Mouse (Mus musculus): ENCODE measurements around the gene Emilin2. TPM values are rescaled to one million over a fixed set of nuclear protein-coding genes. Genes with fewer than 3 reads are reported as not detected.
"Not testable (repeated sequence)": the region's sequence is repeated elsewhere in the genome, so short reads cannot be mapped to it uniquely, and the experiment has no call there.

Emilin2 gene
- polyA plus RNA-seq, 1 experiment, result 2.6 TPM

DNA sequence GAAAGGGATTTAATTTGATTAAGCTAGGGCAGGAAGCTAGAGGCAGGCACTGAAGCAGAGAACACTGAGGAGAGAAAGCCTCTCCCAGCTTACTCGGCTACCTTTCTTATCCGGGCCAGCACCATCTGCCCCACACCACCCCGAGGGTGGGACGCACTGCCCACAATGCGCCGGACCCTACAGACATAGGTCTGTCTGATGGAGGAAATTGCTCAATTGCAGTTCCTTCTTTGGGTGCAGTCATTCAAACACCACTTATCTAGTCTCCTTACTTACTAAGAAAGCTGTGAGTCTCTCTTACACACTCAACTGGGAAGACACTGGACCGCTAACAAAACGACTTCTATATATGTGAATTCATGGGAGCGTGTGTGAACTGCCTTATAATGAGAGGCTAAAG is 25.8 kb upstream of the Emilin2 start:
- Histone ChIP-seq H3K27me3 (ENCODE audit: control insufficient read depth, insufficient read depth, low read length, poor library complexity, severe bottlenecking) (no peaks in the 10 kb centered on the region), H3K9ac (ENCODE audit: low read depth, poor library complexity, severe bottlenecking) (no peak overlapping the region), H3K4me3 (ENCODE audit: low read depth, low read length) (no peak overlapping the region), H3K4me1 (ENCODE audit: control insufficient read depth, insufficient read depth, low read length) (no peaks in the 10 kb centered on the region), H3K36me3 (ENCODE audit: control insufficient read depth, insufficient read depth, low read length, poor library complexity, severe bottlenecking) (no peaks in the 10 kb centered on the region), H3K27ac (ENCODE audit: insufficient read depth, low read length) (no peak overlapping the region), H3K9me3 (replicated peaks; ENCODE audit: control insufficient read depth, insufficient read depth, low read length, poor library complexity, severe bottlenecking) (no peaks in the 10 kb centered on the region)
- no peak for TF ChIP-seq EP300 (IDR thresholded peaks at IDR 0.05; ENCODE audit: insufficient read depth, low read depth, low read length)
- no peak for TF ChIP-seq POLR2A (IDR thresholded peaks at IDR 0.05; ENCODE audit: insufficient read depth, low read length)
- TF ChIP-seq CTCF (IDR thresholded peaks at IDR 0.05; ENCODE audit: low read depth, low read length), result no peak

DNA sequence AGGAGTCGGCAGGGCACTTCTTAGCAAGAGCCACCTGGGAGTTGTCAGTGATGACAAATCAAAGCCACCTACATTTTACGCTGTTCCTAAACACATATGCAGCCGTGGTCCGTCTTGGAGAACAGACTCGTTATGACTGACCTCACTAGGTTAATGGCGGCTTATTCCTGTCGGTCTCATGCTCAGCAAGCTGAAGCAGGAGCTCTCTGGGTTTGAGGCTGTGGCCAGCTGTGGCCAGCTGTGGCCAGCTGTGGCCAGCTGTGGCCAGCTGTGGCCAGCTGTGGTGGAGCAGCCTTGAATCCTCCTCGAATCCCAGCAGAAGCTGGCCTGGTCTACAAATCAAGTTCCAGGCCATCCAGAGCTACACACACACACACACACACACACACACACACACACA is 24.6 kb upstream of the Emilin2 start:
- H3K27ac ChIP-seq (ENCODE audit: insufficient read depth, low read length), result no peak overlapping the region
- H3K4me1 ChIP-seq (ENCODE audit: control insufficient read depth, insufficient read depth, low read length), result no peaks in the 10 kb centered on the region
- H3K27me3 ChIP-seq (ENCODE audit: control insufficient read depth, insufficient read depth, low read length, poor library complexity, severe bottlenecking), result no peaks in the 10 kb centered on the region; the same call in 1 of the 2 replicates
- no peaks in the 10 kb centered on the region for H3K36me3 ChIP-seq (ENCODE audit: control insufficient read depth, insufficient read depth, low read length, poor library complexity, severe bottlenecking)
- TF ChIP-seq POLR2A (IDR thresholded peaks at IDR 0.05; ENCODE audit: insufficient read depth, low read length) (no peak), CTCF (IDR thresholded peaks at IDR 0.05; ENCODE audit: low read depth, low read length) (no peak), EP300 (IDR thresholded peaks at IDR 0.05; ENCODE audit: insufficient read depth, low read depth, low read length) (no peak)
- no peak overlapping the region for H3K9ac ChIP-seq (ENCODE audit: low read depth, poor library complexity, severe bottlenecking)
- no peaks in the 10 kb centered on the region for H3K9me3 ChIP-seq (replicated peaks; ENCODE audit: control insufficient read depth, insufficient read depth, low read length, poor library complexity, severe bottlenecking)
- H3K4me3 ChIP-seq (ENCODE audit: low read depth, low read length), result no peak overlapping the region

DNA sequence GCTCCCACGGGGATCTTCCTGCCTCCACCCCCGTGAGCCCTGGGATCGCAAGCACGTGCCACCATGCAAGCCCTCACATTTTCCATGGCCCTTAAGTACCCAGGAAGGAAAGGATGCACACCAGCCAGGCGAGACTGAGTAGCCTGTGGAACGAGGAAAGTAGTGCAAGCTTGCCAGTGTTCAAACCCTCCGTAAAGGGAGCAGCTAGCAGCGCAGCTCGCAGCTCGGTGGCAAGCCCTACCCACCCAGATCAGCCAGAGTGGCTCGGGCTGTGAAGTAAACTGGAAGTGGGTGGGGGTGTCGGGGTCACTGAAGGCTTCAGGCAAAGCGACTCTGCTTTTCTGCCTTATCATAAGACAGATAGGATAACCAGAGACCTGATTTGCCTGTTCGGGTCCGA is 20.5 kb upstream of the Emilin2 start:
- Histone ChIP-seq H3K9me3 (replicated peaks; ENCODE audit: control insufficient read depth, insufficient read depth, low read length, poor library complexity, severe bottlenecking) (no peaks in the 10 kb centered on the region), H3K36me3 (ENCODE audit: control insufficient read depth, insufficient read depth, low read length, poor library complexity, severe bottlenecking) (no peaks in the 10 kb centered on the region), H3K9ac (ENCODE audit: low read depth, poor library complexity, severe bottlenecking) (no peak overlapping the region), H3K27me3 (ENCODE audit: control insufficient read depth, insufficient read depth, low read length, poor library complexity, severe bottlenecking) (no peaks in the 10 kb centered on the region; the same call in 1 of the 2 replicates), H3K4me3 (ENCODE audit: low read depth, low read length) (no peak overlapping the region), H3K27ac (ENCODE audit: insufficient read depth, low read length) (no peak overlapping the region), H3K4me1 (ENCODE audit: control insufficient read depth, insufficient read depth, low read length) (no peaks in the 10 kb centered on the region)
- no peak for TF ChIP-seq CTCF (IDR thresholded peaks at IDR 0.05; ENCODE audit: low read depth, low read length)
- no peak for TF ChIP-seq POLR2A (IDR thresholded peaks at IDR 0.05; ENCODE audit: insufficient read depth, low read length)

DNA sequence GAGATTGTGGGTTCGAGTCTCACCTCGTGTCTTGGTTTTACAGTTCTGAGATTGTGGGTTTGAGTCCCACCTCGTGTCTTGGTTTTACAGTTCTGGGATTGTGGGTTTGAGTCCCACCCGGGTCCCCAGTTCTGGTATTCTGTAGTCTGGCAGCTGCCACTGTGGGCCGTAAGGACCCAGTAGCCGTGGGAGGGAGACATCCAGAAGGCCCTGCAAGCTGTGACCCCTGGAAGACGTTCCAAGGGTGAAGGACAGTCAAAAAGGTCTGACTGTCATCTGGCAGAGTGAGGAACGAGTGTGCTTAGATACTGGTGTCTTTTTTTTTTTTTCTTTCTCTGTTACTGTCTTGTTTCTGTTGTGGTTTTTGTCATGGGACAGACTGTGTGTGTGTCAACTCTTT is 9.0 kb upstream of the Emilin2 start:
- H3K27me3 ChIP-seq (ENCODE audit: control insufficient read depth, insufficient read depth, low read length, poor library complexity, severe bottlenecking); H3K9me3 ChIP-seq (replicated peaks; ENCODE audit: control insufficient read depth, insufficient read depth, low read length, poor library complexity, severe bottlenecking); H3K36me3 ChIP-seq (ENCODE audit: control insufficient read depth, insufficient read depth, low read length, poor library complexity, severe bottlenecking); H3K27ac ChIP-seq (ENCODE audit: insufficient read depth, low read length); H3K9ac ChIP-seq (ENCODE audit: low read depth, poor library complexity, severe bottlenecking); H3K4me3 ChIP-seq (ENCODE audit: low read depth, low read length); H3K4me1 ChIP-seq (ENCODE audit: control insufficient read depth, insufficient read depth, low read length): not testable (repeated sequence)

DNA sequence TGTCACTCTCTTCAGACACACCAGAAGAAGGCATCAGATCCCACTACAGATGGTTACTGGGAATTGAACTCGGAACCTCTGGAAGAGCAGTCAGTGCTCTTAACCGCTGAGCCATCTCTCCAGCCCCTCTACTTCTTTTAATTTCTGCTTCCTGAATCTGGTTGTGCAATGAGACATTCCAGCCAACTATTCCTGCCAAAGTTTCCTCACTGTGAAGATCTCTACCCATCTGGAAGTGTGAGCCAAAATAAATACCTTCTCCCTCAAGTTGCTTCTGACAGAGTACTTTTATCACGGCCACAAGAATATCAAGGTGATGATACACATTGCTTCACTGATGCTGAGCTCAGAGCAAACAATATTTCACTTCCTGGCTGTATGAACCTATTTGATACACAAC is 7.6 kb upstream of the Emilin2 start:
- no peaks in the 10 kb centered on the region for H3K36me3 ChIP-seq (ENCODE audit: control insufficient read depth, insufficient read depth, low read length, poor library complexity, severe bottlenecking)
- H3K9ac ChIP-seq (ENCODE audit: low read depth, poor library complexity, severe bottlenecking), result no peak overlapping the region
- no peak overlapping the region for H3K27ac ChIP-seq (ENCODE audit: insufficient read depth, low read length)
- H3K9me3 ChIP-seq (replicated peaks; ENCODE audit: control insufficient read depth, insufficient read depth, low read length, poor library complexity, severe bottlenecking), result no peaks in the 10 kb centered on the region
- no peaks in the 10 kb centered on the region for H3K4me1 ChIP-seq (ENCODE audit: control insufficient read depth, insufficient read depth, low read length)
- no peak overlapping the region for H3K4me3 ChIP-seq (ENCODE audit: low read depth, low read length)
- H3K27me3 ChIP-seq (ENCODE audit: control insufficient read depth, insufficient read depth, low read length, poor library complexity, severe bottlenecking), result no peaks in the 10 kb centered on the region
- TF ChIP-seq POLR2A (IDR thresholded peaks at IDR 0.05; ENCODE audit: insufficient read depth, low read length) (no peak), EP300 (IDR thresholded peaks at IDR 0.05; ENCODE audit: insufficient read depth, low read depth, low read length) (no peak), CTCF (IDR thresholded peaks at IDR 0.05; ENCODE audit: low read depth, low read length) (no peak)

DNA sequence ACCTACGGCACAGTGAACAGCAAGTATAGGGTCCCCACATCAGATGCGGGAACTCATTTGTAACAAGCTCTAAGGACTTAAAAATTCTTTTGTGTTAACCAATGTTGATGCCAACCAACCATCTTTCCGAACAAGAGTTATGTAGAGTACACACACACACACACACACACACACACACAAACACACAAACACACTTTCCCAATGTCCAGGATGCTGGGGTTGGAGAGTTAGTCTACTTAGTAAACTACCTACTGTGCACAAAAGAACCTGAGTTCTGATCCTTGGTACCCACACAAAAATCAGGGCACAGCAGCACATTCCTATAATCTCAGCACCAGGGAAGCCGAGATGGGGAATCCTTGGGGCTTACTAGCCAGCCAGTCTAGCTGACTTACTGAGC is 5.8 kb upstream of the Emilin2 start:
- Histone ChIP-seq H3K9ac (ENCODE audit: low read depth, poor library complexity, severe bottlenecking) (no peak overlapping the region), H3K27ac (ENCODE audit: insufficient read depth, low read length) (no peak overlapping the region), H3K9me3 (replicated peaks; ENCODE audit: control insufficient read depth, insufficient read depth, low read length, poor library complexity, severe bottlenecking) (no peaks in the 10 kb centered on the region), H3K36me3 (ENCODE audit: control insufficient read depth, insufficient read depth, low read length, poor library complexity, severe bottlenecking) (no peaks in the 10 kb centered on the region), H3K4me1 (ENCODE audit: control insufficient read depth, insufficient read depth, low read length) (no peaks in the 10 kb centered on the region), H3K4me3 (ENCODE audit: low read depth, low read length) (no peak overlapping the region), H3K27me3 (ENCODE audit: control insufficient read depth, insufficient read depth, low read length, poor library complexity, severe bottlenecking) (no peaks in the 10 kb centered on the region)
- no peak for TF ChIP-seq EP300 (IDR thresholded peaks at IDR 0.05; ENCODE audit: insufficient read depth, low read depth, low read length)
- no peak for TF ChIP-seq POLR2A (IDR thresholded peaks at IDR 0.05; ENCODE audit: insufficient read depth, low read length)
- TF ChIP-seq CTCF (IDR thresholded peaks at IDR 0.05; ENCODE audit: low read depth, low read length), result no peak
